Mouse (Mus musculus) spleen, postnatal 14 days (tissue): Measurements from ENCODE around the gene Traf6.
"Not testable (repeated sequence)": the region's sequence is repeated elsewhere in the genome, so short reads cannot be mapped to it uniquely, and the experiment has no call there.

Source experiments
- DNase-seq, 2 experiments: peaks; one replicate each; pipeline ENCODE4 v3.0.0; 2021 to 2022; ENCODE audit warnings: low spot score in 2 of 2

Traf6 gene

GRCm38 (mm10) chr2:101693577-101694215, 15.5 kb downstream of the Traf6 start:
- no peak for DNase-seq

GRCm38 (mm10) chr2:101695584-101695983, 17.4 kb downstream of the Traf6 start:
- no peak for DNase-seq

GRCm38 (mm10) chr2:101699284-101699683, 21.1 kb downstream of the Traf6 start:
- no peak for DNase-seq

- DNase-seq, result no peak
Measured at GRCm38 (mm10) chr2:101705941-101706485, 27.8 kb downstream of the Traf6 start.

GRCm38 (mm10) chr2:101711608-101712007, 33.4 kb downstream of the Traf6 start:
- no peak for DNase-seq

GRCm38 (mm10) chr2:101715650-101716323, 37.6 kb downstream of the Traf6 start:
- peak; percentile 16 to 55 for DNase-seq

- no peak for DNase-seq
Measured at GRCm38 (mm10) chr2:101717162-101717561, 38.9 kb downstream of the Traf6 start.

- no peak for DNase-seq
Measured at GRCm38 (mm10) chr2:101721835-101722234, 43.6 kb downstream of the Traf6 start.

- no peak for DNase-seq
Measured at GRCm38 (mm10) chr2:101722370-101723332, 44.4 kb downstream of the Traf6 start.

GRCm38 (mm10) chr2:101723333-101723881, 45.2 kb downstream of the Traf6 start:
- no peak for DNase-seq

- DNase-seq, result no peak
Measured at GRCm38 (mm10) chr2:101727787-101728186, 49.6 kb downstream of the Traf6 start.

- no peak for DNase-seq
Measured at GRCm38 (mm10) chr2:101729472-101729871, 51.2 kb downstream of the Traf6 start.

GRCm38 (mm10) chr2:101730972-101731371, 52.7 kb downstream of the Traf6 start:
- no peak for DNase-seq

GRCm38 (mm10) chr2:101732777-101733210, 54.6 kb downstream of the Traf6 start:
- DNase-seq, result peak; percentile 17 to 32

GRCm38 (mm10) chr2:101733564-101733963, 55.3 kb downstream of the Traf6 start:
- DNase-seq, result no peak

- no peak for DNase-seq
Measured at GRCm38 (mm10) chr2:101739914-101740313, 61.7 kb downstream of the Traf6 start.

GRCm38 (mm10) chr2:101741653-101742052, 63.4 kb downstream of the Traf6 start:
- no peak for DNase-seq

- no peak for DNase-seq
Measured at GRCm38 (mm10) chr2:101742072-101742860, 64.0 kb downstream of the Traf6 start.

GRCm38 (mm10) chr2:101745656-101746055, 67.4 kb downstream of the Traf6 start:
- DNase-seq, result not testable (repeated sequence)

- DNase-seq, result no peak
Measured at GRCm38 (mm10) chr2:101746537-101746936, 68.3 kb downstream of the Traf6 start.
